Mouse (Mus musculus) limb, embryonic 10.5 days (tissue): ENCODE results near the gene Gm42906. TPM values are rescaled to one million over a fixed set of nuclear protein-coding genes. Genes with fewer than 3 reads are reported as not detected.
A peak's percentile ranks its signal among the peaks of the same experiment; 100 is the strongest.

Experiments
- DNase-seq: peaks from one replicate; pipeline ENCODE4 v3.0.0-alpha.2; 2017; ENCODE audit warnings: low spot score
- H3K27ac ChIP-seq: fragments of 300-500 bp; sonication (generic); 2 replicates; pipeline ENCODE4 v1.5.1; 2016; ENCODE audit warnings: mild to moderate bottlenecking
- H3K27me3 ChIP-seq: fragments of 300-500 bp; sonication (generic); 2 replicates; pipeline ENCODE4 v1.6.1; 2016; ENCODE audit warnings: low read depth, mild to moderate bottlenecking; ENCODE audit not compliant: poor library complexity, severe bottlenecking
- H3K36me3 ChIP-seq: fragments of 300-500 bp; sonication (generic); 2 replicates; pipeline ENCODE4 v1.6.1; 2016; ENCODE audit warnings: mild to moderate bottlenecking, moderate library complexity
- H3K4me1 ChIP-seq: fragments of 300-500 bp; sonication (generic); 2 replicates; pipeline ENCODE4 v1.6.1; 2016
- H3K4me3 ChIP-seq: fragments of 300-500 bp; sonication (generic); 2 replicates; pipeline ENCODE4 v1.5.1; 2016; ENCODE audit warnings: mild to moderate bottlenecking, moderate library complexity
- H3K9me3 ChIP-seq: fragments of 300-500 bp; sonication (generic); replicated peaks from 2 replicates; pipeline ENCODE4 v1.6.1; 2016; ENCODE audit warnings: mild to moderate bottlenecking
- WGBS: fragments of 180-500 bp; shearing (Covaris S2); methylation state at CpG from one replicate; pipeline ENCODE4 v1.1.7; 2016; 5-methylcytosine and 5-hydroxymethylcytosine counted together
- polyA plus RNA-seq: library from polyadenylated mRNA; unstranded; fragments of >200 nt; fragmentation: Nextera tagmentation; extraction: Ambion mirVana; gene quantifications from 2 replicates; pipeline ENCODE4 v1.2.1, GENCODE M21; 2016

Gene Gm42906
- polyA plus RNA-seq, 1 experiment from 2014 or later, result not detected

- no peaks in the 10 kb centered on the region for H3K27me3 ChIP-seq
- WGBS, result 73% methylated on average over 12 of the region's 12 CpGs
- no peak overlapping the region for H3K4me3 ChIP-seq
- peaks cover 25% of the 10 kb centered on the region for H3K4me1 ChIP-seq
- H3K36me3 ChIP-seq, result peaks cover 6% of the 10 kb centered on the region; the same call in 1 of the 2 replicates
- DNase-seq, result no peak
- H3K9me3 ChIP-seq, result no peaks in the 10 kb centered on the region
- peak overlapping the region; percentile 51 for H3K27ac ChIP-seq
Observed at GRCm38 (mm10) chr5:151047488-151047887, 380.5 kb downstream of the Gm42906 start.

- H3K9me3 ChIP-seq, result no peaks in the 10 kb centered on the region
- H3K27ac ChIP-seq, result peak overlapping the region; percentile 51
- H3K4me1 ChIP-seq, result peaks cover 25% of the 10 kb centered on the region
- no peak for DNase-seq
- no peaks in the 10 kb centered on the region for H3K27me3 ChIP-seq
- peaks cover 3% of the 10 kb centered on the region; the same call in 1 of the 2 replicates for H3K36me3 ChIP-seq
- 51% methylated on average over 7 of the region's 7 CpGs for whole genome bisulfite sequencing
- no peak overlapping the region for H3K4me3 ChIP-seq
Observed at GRCm38 (mm10) chr5:151046917-151047316, 381.0 kb downstream of the Gm42906 start.

GRCm38 (mm10) chr5:151046131-151046530, 381.8 kb downstream of the Gm42906 start:
- peaks cover 5% of the 10 kb centered on the region; the same call in 1 of the 2 replicates for H3K36me3 ChIP-seq
- no peak for DNase-seq
- no peaks in the 10 kb centered on the region for H3K9me3 ChIP-seq
- no peak overlapping the region for H3K27ac ChIP-seq
- WGBS, result 92% methylated on average over 6 of the region's 6 CpGs
- H3K4me3 ChIP-seq, result no peak overlapping the region
- peaks cover 25% of the 10 kb centered on the region for H3K4me1 ChIP-seq
- H3K27me3 ChIP-seq, result no peaks in the 10 kb centered on the region

GRCm38 (mm10) chr5:151042911-151043310, 385.1 kb downstream of the Gm42906 start:
- Histone ChIP-seq H3K9me3 (no peaks in the 10 kb centered on the region), H3K36me3 (peaks cover 5% of the 10 kb centered on the region; the same call in 1 of the 2 replicates)
- WGBS, result 94% methylated on average over 5 of the region's 5 CpGs

GRCm38 (mm10) chr5:151037871-151038270, 390.1 kb downstream of the Gm42906 start:
- DNase-seq, result no peak
- no peaks in the 10 kb centered on the region for H3K9me3 ChIP-seq
- no peak overlapping the region for H3K4me3 ChIP-seq
- 91% methylated on average over 7 of the region's 7 CpGs for WGBS
- H3K27ac ChIP-seq, result no peak overlapping the region
- peaks cover 10% of the 10 kb centered on the region for H3K4me1 ChIP-seq
- H3K27me3 ChIP-seq, result no peaks in the 10 kb centered on the region
- peaks cover 5% of the 10 kb centered on the region; the same call in 1 of the 2 replicates for H3K36me3 ChIP-seq

More at GRCm38 (mm10) chr5:151042911-151043310, 385.1 kb downstream of the Gm42906 start:
- Histone ChIP-seq H3K27ac (no peak overlapping the region), H3K4me3 (no peak overlapping the region), H3K27me3 (no peaks in the 10 kb centered on the region), H3K4me1 (peaks cover 24% of the 10 kb centered on the region)
- DNase-seq, result no peak

GRCm38 (mm10) chr5:151034715-151035512, 393.0 kb downstream of the Gm42906 start:
- no peaks in the 10 kb centered on the region for H3K27me3 ChIP-seq
- 80% methylated on average over 9 of the region's 9 CpGs for WGBS
- H3K36me3 ChIP-seq, result no peaks in the 10 kb centered on the region
- H3K4me1 ChIP-seq, result peaks cover 25% of the 10 kb centered on the region
- H3K4me3 ChIP-seq, result no peak overlapping the region
- no peak for DNase-seq
- peak overlapping the region; percentile 64 for H3K27ac ChIP-seq
- no peaks in the 10 kb centered on the region for H3K9me3 ChIP-seq

- H3K27me3 ChIP-seq, result no peaks in the 10 kb centered on the region
- H3K4me3 ChIP-seq, result no peak overlapping the region
- H3K36me3 ChIP-seq, result no peaks in the 10 kb centered on the region
- no peaks in the 10 kb centered on the region for H3K9me3 ChIP-seq
- WGBS, result 77% methylated on average over 6 of the region's 6 CpGs
- no peak overlapping the region for H3K27ac ChIP-seq
- peaks cover 47% of the 10 kb centered on the region for H3K4me1 ChIP-seq
- DNase-seq, result no peak
Observed at GRCm38 (mm10) chr5:151028906-151029305, 399.1 kb downstream of the Gm42906 start.

- peak; percentile 68 for DNase-seq
- H3K4me1 ChIP-seq, result peaks cover 63% of the 10 kb centered on the region
- WGBS, result 27% methylated on average over 7 of the region's 7 CpGs
- no peaks in the 10 kb centered on the region for H3K9me3 ChIP-seq
- H3K4me3 ChIP-seq, result no peak overlapping the region
- H3K27ac ChIP-seq, result peak overlapping the region; percentile 74
- no peaks in the 10 kb centered on the region for H3K36me3 ChIP-seq
- no peaks in the 10 kb centered on the region for H3K27me3 ChIP-seq
Observed at GRCm38 (mm10) chr5:151027171-151027570, 400.8 kb downstream of the Gm42906 start.

- H3K4me1 ChIP-seq, result peaks cover 60% of the 10 kb centered on the region
- H3K27me3 ChIP-seq, result no peaks in the 10 kb centered on the region
- DNase-seq, result no peak
- no peaks in the 10 kb centered on the region for H3K36me3 ChIP-seq
- no peak overlapping the region for H3K4me3 ChIP-seq
- H3K9me3 ChIP-seq, result no peaks in the 10 kb centered on the region
- peak overlapping the region; percentile 74 for H3K27ac ChIP-seq
- WGBS, result 91% methylated on average over 4 of the region's 4 CpGs
Observed at GRCm38 (mm10) chr5:151026069-151026468, 401.9 kb downstream of the Gm42906 start.

- no peaks in the 10 kb centered on the region for H3K36me3 ChIP-seq
- peaks cover 67% of the 10 kb centered on the region for H3K4me1 ChIP-seq
- H3K27me3 ChIP-seq, result no peaks in the 10 kb centered on the region
- no peak for DNase-seq
- 70% methylated on average over 2 of the region's 2 CpGs for WGBS
- no peaks in the 10 kb centered on the region for H3K9me3 ChIP-seq
- H3K27ac ChIP-seq, result no peak overlapping the region
- no peak overlapping the region for H3K4me3 ChIP-seq
Observed at GRCm38 (mm10) chr5:151024483-151024882, 403.5 kb downstream of the Gm42906 start.

GRCm38 (mm10) chr5:151023461-151023860, 404.5 kb downstream of the Gm42906 start:
- Histone ChIP-seq H3K36me3 (no peaks in the 10 kb centered on the region), H3K4me3 (0 out of 2 replicates have a peak overlapping the region, but pooled peaks have one; percentile 5), H3K27ac (peak overlapping the region; percentile 71), H3K27me3 (no peaks in the 10 kb centered on the region), H3K9me3 (no peaks in the 10 kb centered on the region), H3K4me1 (peaks cover 78% of the 10 kb centered on the region)
- peak; percentile 53 for DNase-seq
- 13% methylated on average over 8 of the region's 8 CpGs for WGBS

GRCm38 (mm10) chr5:151022939-151023338, 405.0 kb downstream of the Gm42906 start:
- no peak overlapping the region for H3K4me3 ChIP-seq
- DNase-seq, result no peak
- 29% methylated on average over 1 of the region's 1 CpGs for WGBS
- peaks cover 79% of the 10 kb centered on the region for H3K4me1 ChIP-seq
- H3K27ac ChIP-seq, result no peak overlapping the region; the same call in 1 of the 2 replicates
- H3K36me3 ChIP-seq, result no peaks in the 10 kb centered on the region
- H3K27me3 ChIP-seq, result no peaks in the 10 kb centered on the region
- no peaks in the 10 kb centered on the region for H3K9me3 ChIP-seq

- WGBS, result 92% methylated on average over 7 of the region's 7 CpGs
- peaks cover 69% of the 10 kb centered on the region for H3K4me1 ChIP-seq
- peak overlapping the region; percentile 8; the same call in 1 of the 2 replicates for H3K27ac ChIP-seq
- no peaks in the 10 kb centered on the region for H3K27me3 ChIP-seq
- no peak overlapping the region for H3K4me3 ChIP-seq
- no peaks in the 10 kb centered on the region for H3K9me3 ChIP-seq
- no peak for DNase-seq
- no peaks in the 10 kb centered on the region for H3K36me3 ChIP-seq
Observed at GRCm38 (mm10) chr5:151022026-151022425, 405.9 kb downstream of the Gm42906 start.
